In genomic region chr7:29367166-29368003, GRCm38 (mm10) we compare ENCODE assay signal across 9 mouse cellular contexts.
DNase-seq lines count a peak whose midpoint lies in the region; ATAC-seq and TF ChIP-seq lines count a peak whose summit lies in the region.
"Had no signal": no experiment of that assay in that cellular context is flagged by ENCODE, and none has a peak within 500 bp of the region (broad histone marks: within the 10 kb centered on the region; RNA-seq: fewer than 3 reads in every experiment).

No protein-coding gene starts in this region.

- H3K4me3 ChIP-seq in heart, embryonic 14.5 days (ENCODE audit: control insufficient read depth in 1 of 2, insufficient read depth in 1 of 2, low read depth in 1 of 2, low read length in 2 of 2), result no peak overlapping the region
- no peak overlapping the region for H3K4me3 ChIP-seq in hindbrain, embryonic 16.5 days (ENCODE audit: low read length)
- no peak overlapping the region for H3K4me3 ChIP-seq in neural tube, embryonic 15.5 days (replicated peaks)
- no peak overlapping the region for H3K4me3 ChIP-seq in lung, postnatal 0 days (ENCODE audit: low read depth, low read length)
- H3K4me3 ChIP-seq: heart, embryonic 13.5 days had no signal

- TF ChIP-seq EP300 in lung, postnatal 0 days (IDR thresholded peaks at IDR 0.05), result no peak

- no peak overlapping the region for H3K9ac ChIP-seq in heart, embryonic 14.5 days (ENCODE audit: low read length)
- peak overlapping the region; percentile 50 for H3K9ac ChIP-seq in hindbrain, embryonic 16.5 days (ENCODE audit: low read depth, low read length)
- 0 out of 2 replicates have a peak overlapping the region, but pooled peaks have one; percentile 28 for H3K9ac ChIP-seq in neural tube, embryonic 15.5 days (replicated peaks)
- H3K9ac ChIP-seq in lung, postnatal 0 days (replicated peaks; ENCODE audit: low read depth), result no peak overlapping the region
- H3K9ac ChIP-seq: heart, embryonic 13.5 days had no signal

- no peaks in the 10 kb centered on the region; a peak in 1 of 4 replicates for H3K4me1 ChIP-seq in heart, embryonic 14.5 days (ENCODE audit: control insufficient read depth in 2 of 2, insufficient read depth in 2 of 2, low read length in 2 of 2)
- H3K4me1 ChIP-seq in hindbrain, embryonic 16.5 days (ENCODE audit: control insufficient read depth, insufficient read depth, low read depth, low read length), result peaks cover 17% of the 10 kb centered on the region
- H3K4me1 ChIP-seq in neural tube, embryonic 15.5 days, result peaks cover 34% of the 10 kb centered on the region
- H3K4me1 ChIP-seq in lung, postnatal 0 days (ENCODE audit: insufficient read depth, low read depth, low read length), result no peaks in the 10 kb centered on the region
- H3K4me1 ChIP-seq: heart, embryonic 13.5 days had no signal

- intact Hi-C loops in gastrocnemius, postnatal 36 days (cut with DNase I), result no loop called here

- ATAC-seq in heart, embryonic 14.5 days (ENCODE audit: insufficient number of reproducible peaks, insufficient read depth, low FRiP score, low read depth), result 0 out of 2 replicates have a peak, but pooled peaks have one; percentile 36
- peak; percentile 96 for ATAC-seq in hindbrain, embryonic 16.5 days
- peak; percentile 96 for ATAC-seq in neural tube, embryonic 15.5 days (ENCODE audit: low FRiP score)
- no peak for ATAC-seq in lung, postnatal 0 days

- DNase-seq in heart, postnatal 4 days, result no peak
- peak; percentile 60 to 61 for DNase-seq in cerebellum, postnatal 10 days
- no peak for DNase-seq in gastrocnemius, postnatal 36 days
- no peak for DNase-seq in kidney, postnatal 10 days
- no peak for DNase-seq in lung, postnatal 0 days (ENCODE audit: low spot score)

- H3K27ac ChIP-seq in heart, embryonic 14.5 days (replicated peaks in 1 of 2; ENCODE audit: control insufficient read depth in 1 of 2, insufficient read depth in 1 of 2, low read depth in 2 of 2, low read length in 2 of 2), result no peak overlapping the region
- peak overlapping the region; percentile 87 for H3K27ac ChIP-seq in hindbrain, embryonic 16.5 days (ENCODE audit: low read depth, low read length)
- peak overlapping the region; percentile 85 for H3K27ac ChIP-seq in neural tube, embryonic 15.5 days (replicated peaks)
- no peak overlapping the region for H3K27ac ChIP-seq in lung, postnatal 0 days (ENCODE audit: low read length)
- H3K27ac ChIP-seq: heart, embryonic 13.5 days had no signal

- TF ChIP-seq CTCF in lung, postnatal 0 days (IDR thresholded peaks at IDR 0.05), result no peak

- no peaks in the 10 kb centered on the region for H3K9me3 ChIP-seq in heart, embryonic 14.5 days (ENCODE audit: control insufficient read depth, low read length)
- H3K9me3 ChIP-seq in hindbrain, embryonic 16.5 days (ENCODE audit: control insufficient read depth, low read length), result no peaks in the 10 kb centered on the region
- no peaks in the 10 kb centered on the region for H3K9me3 ChIP-seq in neural tube, embryonic 15.5 days (replicated peaks)
- no peaks in the 10 kb centered on the region for H3K9me3 ChIP-seq in lung, postnatal 0 days (ENCODE audit: low read length)
- H3K9me3 ChIP-seq: heart, embryonic 13.5 days had no signal

- no peak overlapping the region for H3K4me2 ChIP-seq in heart, embryonic 14.5 days (ENCODE audit: low read length)
- H3K4me2 ChIP-seq in hindbrain, embryonic 16.5 days (ENCODE audit: low read length), result peak overlapping the region; percentile 12; the same call in 1 of the 2 replicates
- peak overlapping the region; percentile 34 for H3K4me2 ChIP-seq in neural tube, embryonic 15.5 days
- no peak overlapping the region for H3K4me2 ChIP-seq in lung, postnatal 0 days (replicated peaks; ENCODE audit: low read depth, low read length)
- H3K4me2 ChIP-seq: heart, embryonic 13.5 days had no signal

- H3K27me3 ChIP-seq in heart, embryonic 14.5 days (ENCODE audit: control insufficient read depth, insufficient read depth, low read length), result no peaks in the 10 kb centered on the region
- no peaks in the 10 kb centered on the region for H3K27me3 ChIP-seq in hindbrain, embryonic 16.5 days (replicated peaks; ENCODE audit: control insufficient read depth, insufficient read depth, low read length)
- H3K27me3 ChIP-seq in neural tube, embryonic 15.5 days (replicated peaks), result no peaks in the 10 kb centered on the region
- H3K27me3 ChIP-seq in lung, postnatal 0 days (replicated peaks; ENCODE audit: insufficient read depth, low read length), result no peaks in the 10 kb centered on the region

- H3K36me3 ChIP-seq in heart, embryonic 14.5 days (ENCODE audit: control insufficient read depth, insufficient read depth, low read length), result no peaks in the 10 kb centered on the region
- peaks cover 7% of the 10 kb centered on the region; the same call in 1 of the 2 replicates for H3K36me3 ChIP-seq in hindbrain, embryonic 16.5 days (ENCODE audit: control insufficient read depth, insufficient read depth, low read length)
- H3K36me3 ChIP-seq in neural tube, embryonic 15.5 days, result peaks cover 27% of the 10 kb centered on the region
- 0 out of 2 replicates have a peak, but pooled peaks cover 9% of the 10 kb centered on the region for H3K36me3 ChIP-seq in lung, postnatal 0 days (ENCODE audit: insufficient read depth, low read length)

- WGBS in heart, embryonic 14.5 days, result 78% methylated on average over 13 of the region's 13 CpGs
- WGBS in hindbrain, embryonic 16.5 days, result 71% methylated on average over 13 of the region's 13 CpGs
- 67% methylated on average over 13 of the region's 13 CpGs for WGBS in neural tube, embryonic 15.5 days
- WGBS in lung, postnatal 0 days, result 82% methylated on average over 13 of the region's 13 CpGs

Comparison
In these comparisons a context has a peak if more than half of its experiments do, and no peak if none do; other contexts are left out.
1. H3K27ac ChIP-seq: peak in hindbrain, embryonic 16.5 days (single experiment) and neural tube, embryonic 15.5 days (single experiment); none in heart, embryonic 14.5 days (0 of 2) and lung, postnatal 0 days (single experiment).
2. H3K4me2 ChIP-seq: peak in hindbrain, embryonic 16.5 days (single experiment) and neural tube, embryonic 15.5 days (single experiment); none in heart, embryonic 14.5 days (single experiment) and lung, postnatal 0 days (single experiment).
3. H3K9ac ChIP-seq: peak in hindbrain, embryonic 16.5 days (single experiment) and neural tube, embryonic 15.5 days (single experiment); none in heart, embryonic 14.5 days (single experiment) and lung, postnatal 0 days (single experiment).
4. DNase-seq: peak in cerebellum, postnatal 10 days (2 of 2); none in heart, postnatal 4 days (single experiment), gastrocnemius, postnatal 36 days (0 of 2), kidney, postnatal 10 days (single experiment) and lung, postnatal 0 days (single experiment).